Mouse (Mus musculus) thymus, adult 2 months (tissue): ENCODE data around the gene Cygb.

Experiments
- CTCF ChIP-seq: fragments of 200-500 bp; IDR thresholded peaks from 2 replicates; pipeline ENCODE4 v1.5.1; 2012; ENCODE audit warnings: mild to moderate bottlenecking, control low read depth, low read length, moderate library complexity, borderline replicate concordance; ENCODE audit not compliant: control insufficient read depth, poor library complexity, insufficient read depth; ENCODE audit errors: extremely low read depth
- POLR2A ChIP-seq: fragments of 200-500 bp; IDR thresholded peaks from 2 replicates; pipeline ENCODE4 v1.6.1; 2012; ENCODE audit warnings: mild to moderate bottlenecking, low read length, control low read depth, moderate library complexity; ENCODE audit not compliant: control insufficient read depth, poor library complexity, insufficient read depth; ENCODE audit errors: extremely low read depth

- TF ChIP-seq POLR2A: no peak
- TF ChIP-seq CTCF: no peak
Measured at GRCm38 (mm10) chr11:116672595-116672994, 18.5 kb upstream of the Cygb start.
